Mouse (Mus musculus) spleen, adult 18-20 months (tissue): ENCODE results near the gene Slc16a2.
A peak's percentile ranks its signal among the peaks of the same experiment; 100 is the strongest.

Experiments used
- DNase-seq, 2 experiments: peaks; one replicate each; pipeline ENCODE4 v3.0.0; 2022; ENCODE audit warnings: mixed read lengths in 2 of 2

The Slc16a2 gene

GRCm38 (mm10) chrX:103821832-103822196 is at the start of gene Slc16a2:
TSS of gene Slc16a2 (minus strand) at chrX:103821983.
- peak; percentile 12 to 18 for DNase-seq

DNA sequence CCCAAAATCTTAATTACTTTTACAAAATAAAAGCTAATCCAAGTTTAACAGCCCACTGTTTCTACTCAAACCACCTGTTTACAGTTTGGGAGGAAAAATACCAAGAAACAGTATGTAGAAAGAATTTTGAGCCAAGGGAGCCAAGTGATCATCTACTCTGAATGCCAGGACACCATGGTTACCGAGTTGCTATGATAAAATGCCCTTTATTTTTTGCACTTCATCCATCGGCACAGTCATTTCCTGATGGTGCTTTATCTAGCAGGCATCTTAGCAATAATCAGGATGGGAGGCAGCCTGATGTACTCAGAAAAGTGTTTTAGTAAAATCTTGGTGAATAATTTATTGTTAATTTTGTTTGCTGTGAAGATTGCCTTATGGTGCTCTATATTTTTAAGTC is 41.7 kb upstream of the Slc16a2 start:
- no peak for DNase-seq

DNA sequence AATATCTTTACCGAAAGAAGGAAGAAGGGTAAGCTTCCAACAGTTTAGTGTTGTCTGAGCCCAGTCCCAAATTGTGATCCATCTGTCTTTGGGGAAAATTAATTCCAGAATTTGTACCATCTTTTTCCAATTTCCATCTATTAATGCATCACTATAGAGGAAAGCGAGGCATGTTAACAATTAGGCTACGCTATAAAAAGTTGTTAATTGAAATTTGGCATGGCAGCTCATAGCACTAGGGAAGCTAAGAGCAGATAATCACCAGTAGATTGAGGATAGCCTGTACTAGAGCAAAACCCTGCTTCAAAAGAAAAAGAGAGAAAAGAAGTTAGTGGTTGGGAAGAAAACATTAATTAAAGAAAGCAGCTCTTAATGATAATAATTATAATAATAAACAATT is 41.1 kb upstream of the Slc16a2 start:
- DNase-seq = no peak

DNA sequence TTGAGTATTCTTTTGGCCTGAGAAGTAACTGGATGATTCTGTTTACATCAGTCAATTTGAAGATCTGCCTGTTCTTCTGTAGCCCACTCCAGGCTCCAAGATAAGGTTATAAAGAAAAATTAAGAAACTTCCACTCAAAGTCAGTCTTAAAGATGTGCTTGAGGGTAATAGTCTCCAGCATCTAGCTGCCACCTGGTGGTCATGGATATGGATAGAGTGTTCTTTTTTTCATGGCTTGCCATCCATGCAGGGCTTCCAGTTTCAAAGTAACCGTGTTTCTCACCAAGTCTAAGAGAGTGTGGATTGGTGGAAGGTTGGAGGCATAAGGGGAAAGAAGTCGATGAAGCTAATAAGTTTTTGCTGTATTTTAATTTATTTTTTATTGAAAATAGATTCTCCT is 23.5 kb upstream of the Slc16a2 start:
- DNase-seq = no peak

GRCm38 (mm10) chrX:103828836-103829235 is 7.1 kb upstream of the Slc16a2 start:
- no peak for DNase-seq

- DNase-seq = no peak
These were observed 558 bp upstream of the Slc16a2 start for GRCm38 (mm10) chrX:103822271-103822811.

- DNase-seq = no peak
These were observed 470 bp downstream of the Slc16a2 start for GRCm38 (mm10) chrX:103821195-103821831.

DNA sequence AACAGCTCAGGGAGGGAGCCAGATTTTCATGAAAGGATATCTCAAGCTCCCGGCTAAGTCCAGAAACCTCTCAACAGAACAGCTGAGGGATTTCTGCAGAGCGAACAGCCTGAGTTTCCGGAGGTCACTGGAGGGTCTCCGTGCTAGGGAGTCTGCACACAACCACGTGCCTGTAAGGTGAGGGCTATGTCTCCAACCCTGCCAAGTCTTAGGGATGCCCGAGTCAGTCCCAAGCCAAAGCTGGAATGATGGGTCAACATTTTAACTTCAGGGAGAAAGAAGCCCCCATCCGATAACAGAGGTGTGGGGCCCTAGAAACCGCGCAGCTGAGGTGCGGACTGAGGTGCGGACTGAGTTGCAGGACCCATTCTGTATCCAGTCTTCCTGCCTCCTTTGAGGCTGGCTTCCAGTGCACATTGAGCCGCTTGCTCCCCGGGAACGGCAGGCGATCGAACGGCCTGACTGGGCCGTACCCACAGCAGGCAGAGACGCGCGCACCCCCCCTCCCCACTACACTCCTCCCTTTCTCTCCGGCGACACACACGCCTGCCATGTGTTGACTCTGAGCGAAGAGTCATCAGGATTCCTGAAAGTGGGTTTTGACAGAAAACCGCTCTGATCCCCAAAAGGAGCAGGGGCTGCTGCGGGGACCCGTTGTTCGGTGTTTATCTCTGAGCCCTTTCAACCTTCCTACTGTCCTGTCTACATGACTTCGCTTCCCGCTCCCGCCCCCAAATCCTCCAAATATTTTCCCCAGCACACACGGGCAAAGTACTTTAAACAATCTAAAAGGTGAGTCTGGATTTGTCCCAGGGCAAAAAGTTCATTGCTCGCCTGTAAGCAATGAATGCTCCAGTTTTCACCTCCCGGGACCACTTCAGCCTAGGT is 1.2 kb downstream of the Slc16a2 start:
- no peak for DNase-seq

- DNase-seq = no peak
These were observed 2.5 kb downstream of the Slc16a2 start for GRCm38 (mm10) chrX:103819253-103819652.

- DNase-seq = no peak
These were observed 9.1 kb downstream of the Slc16a2 start for GRCm38 (mm10) chrX:103812690-103813089.

DNA sequence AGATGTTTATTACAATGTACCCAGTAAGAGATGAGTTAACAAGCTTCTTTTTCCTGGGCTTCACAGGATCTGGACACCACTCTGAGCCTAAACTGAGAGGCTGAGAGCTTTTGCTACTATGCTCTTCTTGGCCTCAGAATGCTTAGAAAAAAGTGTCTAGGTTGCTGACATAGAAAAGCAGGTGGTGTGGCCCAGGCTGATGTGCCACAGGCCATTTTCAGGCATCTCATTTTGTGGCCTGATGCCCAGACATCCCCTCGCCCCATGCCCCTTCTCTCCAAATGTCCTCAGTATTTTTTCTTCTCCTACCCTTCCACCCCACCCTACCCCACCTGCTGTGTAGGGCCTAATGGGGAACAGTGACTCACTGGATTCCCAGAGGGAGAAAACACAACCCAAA is 11.3 kb downstream of the Slc16a2 start:
- no peak for DNase-seq

GRCm38 (mm10) chrX:103806373-103806772 is 15.4 kb downstream of the Slc16a2 start:
- no peak for DNase-seq

DNA sequence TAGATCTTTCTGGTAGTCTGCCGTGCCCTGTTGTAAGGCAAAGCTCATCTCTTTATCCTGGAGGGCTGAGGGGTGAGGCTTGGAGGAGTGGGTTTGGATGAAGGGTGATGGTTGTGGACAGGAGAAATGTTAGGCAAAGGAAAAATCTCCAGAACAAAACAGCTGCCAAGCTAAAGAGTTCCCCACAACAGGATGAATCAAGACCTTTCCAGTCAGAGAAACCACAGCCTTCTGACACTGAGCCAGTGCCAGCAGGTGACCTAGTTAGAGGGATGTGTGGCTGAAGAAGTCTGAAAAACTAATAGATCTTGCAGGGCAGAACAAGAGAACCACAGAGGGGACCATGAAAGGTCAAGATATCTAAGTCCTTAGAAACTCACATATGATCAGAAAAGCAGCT is 24.8 kb downstream of the Slc16a2 start:
- DNase-seq = no peak

DNA sequence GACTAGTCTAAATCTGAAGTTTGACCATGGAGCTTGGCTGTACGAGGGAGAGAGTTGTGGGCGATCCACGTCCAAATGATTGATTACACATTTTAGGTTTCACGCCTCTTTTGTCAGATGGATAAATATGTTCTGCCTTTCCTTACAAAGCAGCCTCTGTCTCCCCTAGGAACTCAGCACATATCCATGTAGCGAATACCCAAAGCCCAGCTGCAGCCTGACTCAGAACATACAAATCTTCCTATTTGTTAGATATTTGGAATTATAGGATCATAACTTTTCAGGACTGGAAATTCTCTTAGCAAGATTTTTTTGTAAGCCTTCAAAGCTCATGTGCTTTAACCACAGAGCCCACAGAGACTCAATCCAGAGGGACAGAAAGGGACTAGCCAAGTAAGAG is 26.3 kb downstream of the Slc16a2 start:
- DNase-seq = no peak

DNA sequence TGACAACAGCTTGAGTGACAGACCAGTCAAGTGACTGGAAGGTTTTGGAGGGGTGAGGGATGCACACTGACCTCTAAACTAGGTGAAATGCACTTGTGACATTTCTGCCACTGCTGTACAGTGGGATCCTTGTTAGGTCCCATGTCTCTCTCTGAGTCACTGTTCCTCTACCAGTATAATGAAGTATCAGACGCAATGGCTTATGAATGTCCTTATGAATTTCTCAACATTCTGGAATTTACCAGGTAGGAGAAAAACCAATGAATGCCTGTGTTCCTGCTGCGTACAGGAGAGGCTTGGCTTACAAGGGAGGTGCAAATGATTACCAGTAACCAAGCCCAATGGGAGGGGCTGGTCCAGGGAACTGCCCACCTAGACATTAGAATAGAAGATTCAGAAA is 30.5 kb downstream of the Slc16a2 start:
- DNase-seq = no peak

GRCm38 (mm10) chrX:103785681-103786080 is 36.1 kb downstream of the Slc16a2 start:
- DNase-seq = no peak

GRCm38 (mm10) chrX:103776412-103776811 is 45.4 kb downstream of the Slc16a2 start:
- no peak for DNase-seq

- no peak for DNase-seq
These were observed 75.6 kb downstream of the Slc16a2 start for GRCm38 (mm10) chrX:103746197-103746596.

DNA sequence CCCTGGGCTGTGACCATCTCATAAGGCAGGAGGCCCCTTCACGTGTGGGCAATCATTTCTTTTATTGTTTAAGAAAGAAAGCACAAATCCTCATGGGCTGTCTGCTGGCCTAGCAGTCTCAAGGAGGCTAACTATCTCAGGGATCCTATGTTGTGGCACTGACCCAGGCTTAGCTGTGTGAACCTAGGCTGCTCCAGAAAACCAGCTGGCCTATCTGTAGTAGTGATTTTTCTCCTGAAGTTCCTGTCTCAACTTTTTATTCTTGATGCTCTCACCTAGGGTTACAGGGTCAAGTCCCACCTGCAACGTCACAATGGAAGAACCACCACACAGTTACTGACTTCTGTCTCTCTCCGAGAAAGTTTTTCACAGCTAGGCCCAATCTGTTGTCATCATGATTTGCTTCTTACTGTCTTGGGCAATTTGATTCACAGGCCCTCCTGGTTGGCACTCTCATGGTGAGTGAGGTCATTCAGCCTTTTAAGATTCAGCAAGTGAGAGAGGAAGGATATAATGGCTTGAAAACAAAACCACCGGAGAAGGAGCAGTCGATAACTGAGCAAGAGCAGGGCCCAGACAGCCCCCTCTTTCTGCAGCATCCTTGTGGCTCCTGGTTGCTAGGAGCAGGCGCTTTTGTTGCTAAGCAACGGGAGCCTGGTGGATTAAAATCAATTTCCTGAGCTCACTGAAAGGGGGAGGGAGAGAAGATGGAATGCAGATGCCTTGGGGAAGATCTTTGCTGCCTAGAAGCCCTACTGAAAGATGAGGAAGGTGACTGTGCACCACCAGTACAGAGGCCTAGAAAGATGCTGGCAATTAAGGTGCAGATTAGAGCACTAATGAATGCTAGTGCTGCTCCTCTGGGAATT is 77.4 kb downstream of the Slc16a2 start:
- DNase-seq = no peak

GRCm38 (mm10) chrX:103742057-103742315 is 79.8 kb downstream of the Slc16a2 start:
- no peak for DNase-seq

DNA sequence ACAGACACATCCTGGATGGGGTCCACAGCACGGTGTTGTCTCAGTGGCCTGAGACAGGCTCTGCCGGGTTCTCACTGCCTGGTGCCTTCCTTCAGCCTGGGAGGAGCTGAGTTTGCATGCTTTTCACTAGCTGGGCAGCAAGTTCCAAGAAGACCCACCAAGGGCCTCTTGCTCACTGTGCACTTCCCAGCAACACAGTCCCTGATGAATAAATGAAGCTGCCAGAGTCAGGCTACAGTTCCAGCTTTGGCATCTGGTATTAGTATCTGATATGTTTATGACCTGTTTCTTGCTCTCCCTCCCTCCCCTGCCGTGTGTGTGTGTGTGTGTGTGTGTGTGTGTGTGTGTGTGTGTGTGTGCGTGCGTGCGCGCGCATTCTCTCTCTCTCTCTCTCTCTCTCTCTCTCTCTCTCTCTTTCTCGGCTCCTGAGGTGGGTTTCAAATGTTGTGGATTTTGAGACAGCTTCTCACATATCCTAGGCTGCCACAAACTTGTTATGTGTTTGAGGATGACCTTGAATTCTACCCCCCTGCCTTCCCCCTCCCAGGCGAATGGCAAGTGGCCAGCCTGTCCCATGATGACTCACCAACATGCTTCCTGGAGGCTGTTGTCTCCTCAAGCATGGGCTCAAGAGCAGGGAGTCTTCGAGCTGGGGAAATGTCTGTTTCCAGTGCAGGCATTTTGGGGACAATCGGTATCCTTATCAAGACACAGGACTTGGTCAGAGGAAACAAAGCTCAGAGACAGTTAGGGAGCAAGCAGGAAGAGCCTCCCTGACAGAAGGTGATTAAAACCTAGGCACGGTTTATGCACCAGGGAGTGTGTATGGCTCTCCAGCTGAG is 80.3 kb downstream of the Slc16a2 start:
- no peak for DNase-seq

DNA sequence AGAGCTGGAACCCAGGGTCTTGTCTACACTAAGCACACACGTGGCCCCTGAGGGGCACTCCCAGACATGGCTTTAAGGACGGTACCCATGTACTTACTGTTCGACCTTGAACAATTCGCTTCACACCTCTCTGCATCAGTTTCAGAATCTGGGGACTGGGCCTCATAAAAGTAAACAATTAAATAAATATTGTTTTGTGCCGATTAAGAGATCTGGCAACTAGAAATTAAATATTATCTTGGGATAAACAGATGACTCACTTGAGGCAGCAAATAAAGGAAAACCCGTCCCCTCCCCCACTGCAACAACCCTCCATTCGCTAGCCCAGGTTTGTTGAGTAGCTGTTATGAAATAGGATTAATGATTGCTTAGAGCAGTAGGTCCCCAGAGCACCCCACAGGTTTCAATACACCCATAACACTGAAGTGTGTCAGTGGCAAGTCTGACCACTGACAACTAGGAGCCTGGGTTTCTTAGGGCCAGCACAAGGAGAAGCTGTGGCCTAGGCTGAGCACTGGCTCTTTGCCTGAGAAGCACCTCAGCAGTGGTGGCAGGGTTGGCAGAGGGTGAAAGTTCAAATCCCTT is 87.7 kb downstream of the Slc16a2 start:
- DNase-seq = no peak
